ENCODE assay signal across 17 mouse cellular contexts in the genomic region with DNA sequence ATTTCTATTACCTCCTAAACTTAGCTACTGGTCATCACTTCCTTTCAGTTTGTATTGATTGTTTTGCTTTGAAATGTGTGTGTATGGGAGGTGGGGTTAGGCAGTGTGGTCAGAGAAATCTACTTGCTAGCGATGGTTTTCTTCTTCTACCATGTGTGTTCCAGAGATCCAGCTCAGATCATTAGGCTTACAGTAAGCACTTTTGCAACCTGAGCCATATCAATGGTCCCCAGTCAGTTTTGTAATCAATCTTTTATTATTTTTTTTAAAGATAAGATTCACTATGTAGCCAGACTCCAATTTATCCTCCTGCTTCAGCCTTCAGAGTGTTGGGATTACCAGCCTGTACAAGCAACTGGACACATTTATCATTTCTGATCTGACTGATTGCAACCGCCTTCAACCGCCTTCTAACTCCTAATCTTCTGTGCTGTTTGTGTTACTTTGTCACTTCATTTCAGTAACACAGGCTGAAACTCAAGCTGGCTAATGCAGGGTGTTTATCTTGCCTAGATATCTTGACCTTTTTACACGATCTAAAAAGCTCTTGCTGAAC. TPM values are rescaled to one million over a fixed set of nuclear protein-coding genes. Genes with fewer than 3 reads are reported as not detected.
DNase-seq lines count a peak whose midpoint lies in the region; ATAC-seq and TF ChIP-seq lines count a peak whose summit lies in the region.
"Had no signal": no experiment of that assay in that cellular context is flagged by ENCODE, and none has a peak within 500 bp of the region (broad histone marks: within the 10 kb centered on the region; RNA-seq: fewer than 3 reads in every experiment).

No protein-coding gene starts in this region.

- H3K9ac ChIP-seq in liver, embryonic 11.5 days (ENCODE audit: low read depth, low read length), result 0 out of 2 replicates have a peak overlapping the region, but pooled peaks have one; percentile 42
- no peak overlapping the region for H3K9ac ChIP-seq in liver, embryonic 15.5 days

- DNase-seq in liver, embryonic 11.5 days (ENCODE audit: low spot score), result no peak
- no peak for DNase-seq in liver
- DNase-seq in c-Kit-positive CD71-positive TER-119-positive erythroid progenitor cells, embryonic 14.5 days (ENCODE audit: low spot score), result peak; percentile 57
- no peak for DNase-seq in layer of hippocampus, adult 11-12 months (ENCODE audit: low spot score)
- no peak for DNase-seq in layer of hippocampus, adult 2 months (ENCODE audit: low spot score in 2 of 2)
- DNase-seq in lung, adult 18-20 months, result no peak
- DNase-seq: adrenal gland, adult 2 months; cerebellum, adult 11 months; cerebellum, adult 8-10 months; embryo, embryonic 11 days; heart, adult 18-20 months had no signal

- H3K27ac ChIP-seq in liver, embryonic 11.5 days (ENCODE audit: low read depth, low read length), result peak overlapping the region; percentile 97
- H3K27ac ChIP-seq in liver, embryonic 15.5 days (replicated peaks), result peak overlapping the region; percentile 96
- H3K27ac ChIP-seq in layer of hippocampus, adult 2 months, result no peak overlapping the region

- H3K4me3 ChIP-seq in liver, embryonic 11.5 days (ENCODE audit: low read depth, low read length), result no peak overlapping the region
- peak overlapping the region; percentile 87; the same call in 1 of the 2 replicates for H3K4me3 ChIP-seq in liver, embryonic 15.5 days (replicated peaks)
- peak overlapping the region; percentile 87 for H3K4me3 ChIP-seq in myocyte
- no peak overlapping the region for H3K4me3 ChIP-seq in layer of hippocampus, adult 2 months

- ATAC-seq in liver, embryonic 11.5 days (replicated peaks; ENCODE audit: low FRiP score), result peak; percentile 19
- no peak for ATAC-seq in liver, embryonic 15.5 days (ENCODE audit: insufficient read depth)

- peaks cover 36% of the 10 kb centered on the region for H3K79me2 ChIP-seq in myocyte (ENCODE audit: control insufficient read depth, insufficient read depth)

- peaks cover 6% of the 10 kb centered on the region for H3K36me3 ChIP-seq in liver, embryonic 11.5 days (ENCODE audit: control insufficient read depth, insufficient read depth, low read length)
- peaks cover 14% of the 10 kb centered on the region for H3K36me3 ChIP-seq in liver, embryonic 15.5 days (replicated peaks)
- H3K36me3 ChIP-seq in myocyte (ENCODE audit: control insufficient read depth, insufficient read depth), result no peaks in the 10 kb centered on the region
- H3K36me3 ChIP-seq: embryonic facial prominence, embryonic 15.5 days had no signal

- TF ChIP-seq CTCF in layer of hippocampus, adult 2 months (conservative IDR thresholded peaks at IDR 0.05), result no peak

- WGBS in liver, embryonic 11.5 days, result 45% methylated on average over 4 of the region's 4 CpGs
- WGBS in liver, embryonic 15.5 days (ENCODE audit: insufficient replicate concordance), result 21% methylated on average over 4 of the region's 4 CpGs

- no peaks in the 10 kb centered on the region for H3K27me3 ChIP-seq in liver, embryonic 11.5 days (replicated peaks; ENCODE audit: control insufficient read depth, insufficient read depth, low read length)
- no peaks in the 10 kb centered on the region for H3K27me3 ChIP-seq in liver, embryonic 15.5 days
- H3K27me3 ChIP-seq in myocyte (ENCODE audit: control insufficient read depth, insufficient read depth, insufficient read length), result no peaks in the 10 kb centered on the region
- H3K27me3 ChIP-seq: embryonic facial prominence, embryonic 15.5 days; heart, embryonic 15.5 days; hindbrain, embryonic 15.5 days had no signal

- H3K4me1 ChIP-seq in liver, embryonic 11.5 days (replicated peaks; ENCODE audit: control insufficient read depth, insufficient read depth, low read length), result peaks cover 29% of the 10 kb centered on the region
- peaks cover 77% of the 10 kb centered on the region for H3K4me1 ChIP-seq in liver, embryonic 15.5 days (replicated peaks)

- peak overlapping the region; percentile 85 for H3K4me2 ChIP-seq in liver, embryonic 11.5 days
- peak overlapping the region; percentile 77 for H3K4me2 ChIP-seq in liver, embryonic 15.5 days
- H3K4me2 ChIP-seq in myocyte (ENCODE audit: low read depth), result no peak overlapping the region

- TF ChIP-seq POLR2A in myocyte (IDR thresholded peaks at IDR 0.05; ENCODE audit: insufficient read length, low read depth), result no peak

- no peak overlapping the region for H3ac ChIP-seq in myocyte (ENCODE audit: control insufficient read depth, insufficient read length)

- no peaks in the 10 kb centered on the region for H3K9me3 ChIP-seq in liver, embryonic 11.5 days (ENCODE audit: control insufficient read depth, low read length)
- no peaks in the 10 kb centered on the region for H3K9me3 ChIP-seq in liver, embryonic 15.5 days (replicated peaks)
- H3K9me3 ChIP-seq: embryonic facial prominence, embryonic 15.5 days; forebrain, embryonic 12.5 days; hindbrain, embryonic 15.5 days had no signal

TF ChIP-seq in myocyte, 11 proteins besides CTCF, POLR2A, EP300 and RAD21:
- TF ChIP-seq SRF (IDR thresholded peaks at IDR 0.05; ENCODE audit: control insufficient read depth, insufficient read length, low read depth), result no peak
- TF ChIP-seq USF1 (IDR thresholded peaks at IDR 0.05; ENCODE audit: low read depth), result no peak
- TF ChIP-seq POLR2AphosphoS2 (IDR thresholded peaks at IDR 0.05; ENCODE audit: insufficient read length, low read depth), result no peak
- no peak for TF ChIP-seq E2F4 (IDR thresholded peaks at IDR 0.05; ENCODE audit: insufficient read depth)
- no peak for TF ChIP-seq TCF12 (IDR thresholded peaks at IDR 0.05; ENCODE audit: insufficient read depth, poor library complexity, severe bottlenecking)
- TF ChIP-seq MYOD1 (IDR thresholded peaks at IDR 0.05; ENCODE audit: control insufficient read depth in 1 of 3, insufficient read length in 2 of 3, low read depth in 2 of 3), result no peak
- TF ChIP-seq CEBPB (IDR thresholded peaks at IDR 0.05; ENCODE audit: insufficient read depth, poor library complexity, severe bottlenecking), result no peak
- no peak for TF ChIP-seq MAX (IDR thresholded peaks at IDR 0.05; ENCODE audit: low read depth)

RNA-seq across cellular contexts. Expression of gene Bcl2l13, which starts 1.2 kb away (rescaled TPM):
- polyA plus RNA-seq in liver, embryonic 11.5 days (2014; fragmentation: Nextera tagmentation; extraction: Ambion mirVana), result 52.3 and 66.2 TPM in 2 replicates
- polyA plus RNA-seq in liver, embryonic 15.5 days (2015; fragmentation: Nextera tagmentation; extraction: Ambion mirVana), result 34.3 and 34.4 TPM in 2 replicates
- 32.8 TPM for polyA plus RNA-seq in myocyte (2012; fragmentation: generic; extraction: Trizol)
- 10 to 100 TPM; 36.8 to 47.3 TPM for total RNA-seq in layer of hippocampus, adult 2 months (2021)

RNA-seq across cellular contexts. Expression of gene Atp6v1e1, which starts 12.3 kb away (rescaled TPM):
- polyA plus RNA-seq in liver, embryonic 11.5 days (2014; fragmentation: Nextera tagmentation; extraction: Ambion mirVana), result 160 and 164 TPM in 2 replicates
- 155 and 157 TPM in 2 replicates for polyA plus RNA-seq in liver, embryonic 15.5 days (2015; fragmentation: Nextera tagmentation; extraction: Ambion mirVana)
- 206 TPM for polyA plus RNA-seq in myocyte (2012; fragmentation: generic; extraction: Trizol)
- 100 to 1,000 TPM; 467 to 509 TPM for total RNA-seq in layer of hippocampus, adult 2 months (2021)

Comparison
In these comparisons a context has a peak if more than half of its experiments do, and no peak if none do; other contexts are left out.
1. H3K4me3 ChIP-seq: peak in liver, embryonic 15.5 days (single experiment) and myocyte (single experiment); none in liver, embryonic 11.5 days (single experiment) and layer of hippocampus, adult 2 months (single experiment).